Mouse (Mus musculus): ENCODE data around the gene Kmt2e.

Kmt2e gene

GRCm38 (mm10) chr5:23433720-23434597, at the start of gene Kmt2e:
Kmt2e (plus strand) TSS chr5:23434441.
- peak; percentile 91 for DNase-seq

- DNase-seq: no peak
These were observed 49.1 kb upstream of the Kmt2e start for GRCm38 (mm10) chr5:23385136-23385535.

DNA sequence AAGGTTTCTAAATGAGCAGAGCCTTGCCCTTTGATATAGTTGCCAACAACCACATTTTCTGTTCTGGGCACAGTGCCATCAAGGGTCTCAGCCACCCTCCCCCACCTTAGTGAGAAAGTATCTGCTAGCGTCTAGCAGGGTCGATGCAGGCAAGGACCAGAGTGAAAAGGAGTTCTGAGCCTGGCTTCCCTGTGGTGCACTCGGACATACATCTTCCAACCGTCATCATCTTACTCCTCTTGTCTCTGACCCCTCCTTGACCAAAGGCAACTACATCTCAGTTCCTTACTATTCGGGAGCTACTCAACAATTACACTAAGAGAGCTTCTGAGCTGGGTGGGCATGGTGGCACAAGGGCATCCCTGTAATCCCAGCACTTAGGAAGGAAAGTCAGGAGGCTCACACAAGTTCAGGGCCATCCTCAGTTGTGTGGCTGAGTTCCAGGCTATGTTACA, 48.5 kb upstream of the Kmt2e start:
- no peak for DNase-seq

DNA sequence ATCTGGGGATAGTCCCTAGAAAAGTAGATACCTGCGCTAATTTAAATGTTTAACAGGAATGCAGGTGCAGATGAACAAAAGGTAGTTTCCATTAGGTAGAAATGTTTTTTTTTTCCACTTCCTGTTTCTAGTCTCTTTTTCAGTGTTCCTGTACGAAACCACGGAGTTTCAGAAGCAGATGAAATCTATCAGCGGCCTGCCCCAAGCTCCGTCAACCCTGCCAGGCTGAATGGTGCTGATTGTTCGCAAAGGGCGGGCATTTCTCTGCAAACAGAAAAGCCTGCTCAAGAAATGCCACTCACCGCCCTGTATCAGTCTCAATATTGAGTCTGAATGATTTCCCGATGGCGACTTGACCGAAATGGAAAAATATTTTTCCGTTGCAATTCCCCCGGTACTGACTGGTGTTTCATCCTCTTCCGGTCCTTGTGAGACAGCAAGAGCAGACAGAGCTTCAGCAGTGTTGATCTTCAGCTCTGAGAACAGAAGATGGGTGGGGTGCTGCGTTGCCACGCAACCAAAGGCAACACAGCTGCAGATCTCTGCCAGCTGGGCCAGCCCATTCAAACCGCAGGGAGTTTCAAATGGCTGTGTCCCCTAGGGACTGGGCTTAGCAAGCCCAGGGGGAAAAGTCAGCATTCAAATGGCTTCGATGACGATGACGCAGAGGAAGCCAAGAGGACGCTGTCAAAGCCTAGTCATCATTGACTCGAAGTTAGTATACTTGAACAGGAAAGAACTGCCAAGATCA, 47.5 kb upstream of the Kmt2e start:
- DNase-seq: peak; percentile 67

DNA sequence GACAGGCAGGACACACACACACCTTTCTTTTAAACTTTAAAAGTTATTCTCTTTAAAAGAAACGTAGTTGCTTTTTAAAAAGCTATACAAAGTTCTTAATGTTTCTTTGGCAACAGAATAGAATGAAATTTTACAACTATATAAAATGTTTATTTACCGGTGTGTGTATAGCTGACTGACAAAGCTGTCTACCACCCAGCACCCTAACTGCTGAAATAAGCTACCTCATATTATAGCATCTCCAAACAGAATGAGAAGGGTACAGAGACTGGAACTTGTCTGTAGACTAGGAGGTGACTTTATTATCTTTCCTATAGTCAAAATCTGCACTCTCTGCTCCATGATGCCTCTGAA, 47.0 kb upstream of the Kmt2e start:
- no peak for DNase-seq

GRCm38 (mm10) chr5:23388091-23388490, 46.1 kb upstream of the Kmt2e start:
- no peak for DNase-seq

DNA sequence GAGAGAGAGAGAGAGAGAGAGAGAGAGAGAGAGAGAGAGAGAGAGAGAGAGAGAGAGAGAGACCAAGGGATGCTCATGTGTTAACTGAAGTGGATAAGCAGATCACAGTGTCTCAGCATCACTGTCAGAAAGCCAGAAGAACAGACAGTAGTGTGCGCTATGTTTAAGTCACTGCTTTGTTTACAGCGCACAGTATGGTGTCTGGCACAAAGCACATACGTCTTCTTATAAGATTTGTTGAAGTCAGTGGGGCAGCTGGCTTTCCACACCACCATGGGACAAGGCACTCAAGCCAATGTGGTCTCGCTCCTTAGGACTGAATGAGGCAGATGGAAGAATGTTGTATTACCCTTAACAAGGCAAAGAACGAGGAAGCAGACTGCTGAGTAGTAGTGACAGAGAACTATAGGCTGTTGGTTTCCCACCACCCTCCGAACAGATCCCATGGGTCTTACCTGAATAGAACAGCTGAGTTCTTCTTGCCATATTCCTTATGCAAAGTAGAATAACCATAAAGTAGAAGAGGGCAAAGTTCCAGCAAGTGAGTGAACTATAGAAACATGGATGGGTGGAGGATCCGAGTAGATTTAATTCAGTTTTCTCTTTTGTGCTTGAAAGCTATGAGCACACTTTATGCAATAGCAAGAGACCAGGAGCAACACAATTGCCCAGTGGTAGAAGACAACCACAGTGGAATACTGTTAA, 44.5 kb upstream of the Kmt2e start:
- DNase-seq: no peak

DNA sequence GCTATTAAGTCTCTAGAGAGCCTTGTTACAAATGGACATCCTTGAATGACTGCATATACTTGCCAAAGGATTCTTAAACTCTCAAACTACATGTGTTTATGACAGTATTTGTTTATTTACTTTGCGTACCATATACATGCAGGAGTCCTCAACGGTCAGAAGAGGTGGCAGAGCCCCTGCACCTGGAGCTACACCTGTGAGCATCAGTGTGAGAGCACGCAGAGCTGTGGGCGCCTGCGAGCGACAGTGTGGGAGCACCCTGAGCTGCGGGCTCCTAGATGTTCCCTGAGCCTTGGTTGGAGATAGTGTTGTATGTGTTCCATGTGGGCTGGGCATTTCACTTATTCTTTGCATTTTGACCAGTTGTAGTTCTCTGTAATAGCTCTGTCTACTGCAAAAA, 42.5 kb upstream of the Kmt2e start:
- no peak for DNase-seq

- DNase-seq: no peak
These were observed 40.4 kb upstream of the Kmt2e start for GRCm38 (mm10) chr5:23393870-23394269.

DNA sequence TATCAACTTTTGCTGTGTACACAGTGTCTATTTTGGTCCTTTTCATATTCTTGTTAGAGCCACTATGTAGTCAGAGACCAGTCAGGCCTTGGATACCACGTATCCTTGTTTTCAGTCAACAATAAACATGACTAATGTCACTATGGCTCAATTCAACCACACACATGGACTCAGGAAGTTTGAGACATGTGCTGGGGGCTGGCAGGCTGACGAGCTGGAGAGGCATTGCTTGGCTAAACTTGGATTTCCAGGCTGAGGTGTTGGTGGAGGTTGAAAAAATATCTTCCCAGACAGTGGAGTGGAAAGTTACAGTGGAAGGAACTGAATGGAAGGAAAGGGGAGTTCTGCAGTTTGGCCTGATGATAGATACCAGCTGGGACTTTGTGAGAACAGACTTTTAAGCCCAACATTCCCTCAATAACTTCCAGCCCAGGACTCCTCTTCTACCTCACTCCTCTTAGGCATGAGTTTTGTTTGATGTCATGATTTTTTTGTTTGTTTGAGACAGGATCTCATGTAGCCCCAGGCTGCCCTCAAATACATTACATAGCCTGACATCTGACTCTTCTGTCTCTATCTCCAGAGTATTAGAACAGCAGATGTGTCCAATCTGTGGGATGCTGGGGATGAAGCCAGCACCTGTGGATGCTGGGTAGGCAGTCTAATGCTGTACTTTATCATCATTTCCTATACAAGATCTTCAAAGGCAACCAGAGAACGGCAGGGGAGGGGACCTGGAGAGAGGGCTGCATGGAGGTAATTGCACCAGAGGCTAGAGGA, 39.7 kb upstream of the Kmt2e start:
- DNase-seq: no peak

- no peak for DNase-seq
These were observed 38.5 kb upstream of the Kmt2e start for GRCm38 (mm10) chr5:23395721-23396120.

DNA sequence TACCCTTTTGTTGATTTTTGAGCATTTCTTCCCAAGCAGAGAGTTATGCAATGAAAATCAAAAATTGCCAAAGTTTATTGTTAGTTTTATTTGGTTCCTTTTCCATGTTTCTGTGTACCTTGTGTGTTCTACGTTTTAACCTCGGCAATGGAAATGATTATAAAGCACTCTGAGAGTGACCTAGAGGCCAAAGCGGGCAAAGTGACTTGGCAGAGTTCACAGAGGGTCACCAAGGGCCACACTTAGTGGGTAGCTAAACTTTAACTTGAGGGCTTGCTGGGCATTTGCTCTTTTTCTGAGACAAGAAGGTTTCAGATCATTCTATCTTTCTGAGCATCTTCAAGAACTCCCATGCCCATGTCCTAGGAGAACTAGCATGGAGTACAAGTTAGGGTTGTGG, 37.5 kb upstream of the Kmt2e start:
- no peak for DNase-seq

GRCm38 (mm10) chr5:23400156-23400555, 34.1 kb upstream of the Kmt2e start:
- DNase-seq: no peak

- DNase-seq: no peak
These were observed 33.4 kb upstream of the Kmt2e start for GRCm38 (mm10) chr5:23400868-23401267.

- no peak for DNase-seq
These were observed 32.9 kb upstream of the Kmt2e start for GRCm38 (mm10) chr5:23401368-23401767.

GRCm38 (mm10) chr5:23401999-23402398, 32.2 kb upstream of the Kmt2e start:
- DNase-seq: no peak

DNA sequence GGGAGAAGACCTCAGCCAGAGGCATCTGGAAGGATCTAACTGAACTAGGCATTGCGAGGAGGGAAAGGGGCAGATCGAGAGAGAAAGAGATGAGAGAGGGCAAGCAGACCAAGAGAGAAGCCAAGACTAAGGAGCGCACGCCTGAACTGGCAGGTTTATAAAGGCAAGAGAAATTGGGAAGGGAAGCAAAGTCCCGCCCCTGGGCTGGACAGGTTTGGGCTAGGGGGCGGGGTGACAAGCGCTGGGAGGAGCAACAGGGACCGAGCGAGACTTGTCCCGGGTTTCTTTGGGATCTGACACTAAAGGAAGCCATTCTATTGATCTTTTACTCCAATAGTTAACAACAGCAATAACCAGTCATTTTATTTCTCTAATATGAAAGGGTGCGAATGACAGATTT, 31.1 kb upstream of the Kmt2e start:
- DNase-seq: no peak

- DNase-seq: no peak
These were observed 28.4 kb upstream of the Kmt2e start for GRCm38 (mm10) chr5:23405666-23406404.

GRCm38 (mm10) chr5:23406405-23406745, 27.9 kb upstream of the Kmt2e start:
- DNase-seq: no peak

GRCm38 (mm10) chr5:23408106-23408505, 26.1 kb upstream of the Kmt2e start:
- DNase-seq: no peak

- DNase-seq: no peak
These were observed 24.1 kb upstream of the Kmt2e start for GRCm38 (mm10) chr5:23410040-23410717.

DNA sequence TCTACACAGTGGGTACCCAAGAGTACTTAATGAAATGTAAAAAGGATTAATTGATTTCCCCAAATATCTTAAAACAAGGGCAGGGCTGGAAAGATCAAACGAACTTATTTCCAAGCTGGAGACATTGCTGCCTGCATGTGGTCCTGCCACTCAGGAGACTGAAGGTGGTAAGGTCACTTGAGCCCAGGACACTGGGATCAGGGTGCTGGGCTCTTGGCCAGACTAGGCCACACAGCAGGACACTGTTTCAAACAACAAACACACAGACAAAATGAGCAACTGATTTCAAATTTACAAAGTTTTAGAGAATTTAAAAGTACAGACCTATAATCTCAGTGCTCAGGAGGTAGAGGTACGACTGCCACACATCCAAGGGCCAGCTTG, 23.5 kb upstream of the Kmt2e start:
- no peak for DNase-seq
